Mouse (Mus musculus): Measurements from ENCODE around the gene Cyp21a1. TPM values are rescaled to one million over a fixed set of nuclear protein-coding genes. Genes with fewer than 3 reads are reported as not detected.

Cyp21a1 gene
- total RNA-seq (2023): not detected

DNA sequence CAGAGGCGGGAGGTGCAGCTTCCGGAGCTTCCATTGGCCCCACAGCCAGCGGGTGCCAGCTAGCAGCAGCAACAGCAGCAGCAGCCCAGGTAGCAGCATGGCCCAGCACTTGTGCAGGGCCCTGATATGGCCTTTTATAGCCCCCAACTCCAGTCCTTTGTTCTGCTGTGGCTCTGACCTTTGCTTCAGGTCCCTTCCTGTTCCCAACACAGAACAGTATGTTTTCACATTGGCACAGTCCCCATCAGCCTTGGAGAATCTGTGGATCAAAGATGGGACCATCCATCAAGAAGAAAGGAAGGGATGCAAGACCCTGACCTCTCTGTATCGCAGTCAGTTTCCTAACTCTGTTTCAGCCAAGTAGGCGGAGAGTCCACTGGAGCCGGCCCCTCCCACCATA lies at the start of gene Cyp21a1:
Cyp21a1 (minus strand) TSS at position 261 of the 400 bp plus-strand sequence.

GRCm38 (mm10) chr17:34849722-34850516 lies 45.6 kb upstream of the Cyp21a1 start, which contains the start of the genes Skiv2l and Nelfe:
TSS of gene Skiv2l (minus strand) at chr17:34850210.
TSS of gene Nelfe (plus strand) at chr17:34850391.

DNA sequence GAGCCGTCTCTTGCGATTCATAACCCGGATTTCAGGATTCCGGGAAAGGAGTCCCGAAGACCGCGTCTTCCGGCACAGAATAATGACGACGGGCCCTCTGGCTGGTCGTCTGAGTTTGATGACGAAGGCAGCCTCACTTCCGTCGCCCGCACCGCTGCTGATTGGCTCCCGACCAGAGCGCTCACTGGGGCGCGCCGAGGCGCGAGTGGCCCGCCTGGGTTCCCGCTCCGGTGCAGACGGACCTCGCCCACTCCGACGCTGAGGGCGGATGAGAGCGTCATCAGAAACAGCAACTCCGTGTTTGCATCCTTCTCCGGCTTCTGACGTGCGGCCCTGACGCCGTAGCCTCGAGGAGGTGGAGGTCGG lies 32.5 kb upstream of the Cyp21a1 start, which contains the start of the genes Stk19 and Dxo:
Stk19 (minus strand) TSS at position 90 of the 366 bp plus-strand sequence.
Dxo (plus strand) TSS at position 164 of the 366 bp plus-strand sequence.

Other genes with a start within 250 kb of the Cyp21a1 start
- under 1 TPM; 0.09 to 0.12 TPM for gene Notch4, start 240.3 kb downstream of the Cyp21a1 start, total RNA-seq (2023)
- 100 to 1,000 TPM; 217 to 222 TPM for gene Gpsm3, start 214.8 kb downstream of the Cyp21a1 start, total RNA-seq (2023)
- 10 to 100 TPM; 52.2 to 55.0 TPM for gene Pbx2, start 213.3 kb downstream of the Cyp21a1 start, total RNA-seq (2023)
- gene Ager, start 206.7 kb downstream of the Cyp21a1 start, total RNA-seq (2023): 1 to 10 TPM; 9.0 to 9.7 TPM
- gene Rnf5, start 200.9 kb downstream of the Cyp21a1 start, total RNA-seq (2023): 10 to 100 TPM; 39.2 to 39.6 TPM
- gene Agpat1, start 200.3 kb downstream of the Cyp21a1 start, total RNA-seq (2023): 10 to 100 TPM; 58.6 to 68.9 TPM
- gene Egfl8, start 188.6 kb downstream of the Cyp21a1 start, total RNA-seq (2023): 1 to 10 TPM; 5.2 to 7.1 TPM
- gene Ppt2, start 176.1 kb downstream of the Cyp21a1 start, total RNA-seq (2023): 10 to 100 TPM; 28.1 to 31.6 TPM
- gene Prrt1, start 175.0 kb downstream of the Cyp21a1 start, total RNA-seq (2023): 10 to 100 TPM; 13.9 to 20.0 TPM
- 1 to 10 TPM; 2.1 to 3.5 TPM for gene Fkbpl, start 159.8 kb downstream of the Cyp21a1 start, total RNA-seq (2023)
- gene Atf6b, start 157.4 kb downstream of the Cyp21a1 start, total RNA-seq (2023): 10 to 100 TPM; 46.2 to 55.1 TPM
- gene Tnxb, start 134.0 kb downstream of the Cyp21a1 start, total RNA-seq (2023): under 1 TPM in 1 of 2 experiments, not detected in 1; 0.09 TPM
- 1 to 10 TPM in 1 of 2 experiments, under 1 TPM in 1; 0.93 to 1.6 TPM for gene C4b, start 60.7 kb downstream of the Cyp21a1 start, total RNA-seq (2023)
- gene Stk19, start 32.4 kb upstream of the Cyp21a1 start, total RNA-seq (2023): 10 to 100 TPM; 57.0 to 64.6 TPM
- 10 to 100 TPM; 74.3 to 76.9 TPM for gene Dxo, start 32.5 kb upstream of the Cyp21a1 start, total RNA-seq (2023)
- gene Skiv2l, start 45.6 kb upstream of the Cyp21a1 start, total RNA-seq (2023): 100 to 1,000 TPM; 102 to 116 TPM
- 10 to 100 TPM; 29.5 to 31.1 TPM for gene Nelfe, start 45.8 kb upstream of the Cyp21a1 start, total RNA-seq (2023)
- gene Cfb, start 58.0 kb upstream of the Cyp21a1 start, total RNA-seq (2023): under 1 TPM in 1 of 2 experiments, not detected in 1; 0.38 TPM
- gene Zbtb12, start 74.9 kb upstream of the Cyp21a1 start, total RNA-seq (2023): 1 to 10 TPM; 4.7 to 5.7 TPM
- gene Gm20547, start 77.5 kb upstream of the Cyp21a1 start, total RNA-seq (2023): not detected
- 1 to 10 TPM in 1 of 2 experiments, under 1 TPM in 1; 0.35 to 2.6 TPM for gene C2, start 93.7 kb upstream of the Cyp21a1 start, total RNA-seq (2023)
- gene Ehmt2, start 93.9 kb upstream of the Cyp21a1 start, total RNA-seq (2023): 100 to 1,000 TPM; 127 to 138 TPM
- gene Slc44a4, start 109.9 kb upstream of the Cyp21a1 start, total RNA-seq (2023): not detected
- 10 to 100 TPM; 43.5 to 54.2 TPM for gene Neu1, start 126.7 kb upstream of the Cyp21a1 start, total RNA-seq (2023)
- gene Hspa1b, start 154.7 kb upstream of the Cyp21a1 start, total RNA-seq (2023): 10 to 100 TPM; 10.4 to 11.9 TPM
- not detected for gene Gm20481, start 165.4 kb upstream of the Cyp21a1 start, total RNA-seq (2023)
- gene Hspa1a, start 167.6 kb upstream of the Cyp21a1 start, total RNA-seq (2023): 1 to 10 TPM; 3.2 to 3.6 TPM
- gene Hspa1l, start 168.1 kb upstream of the Cyp21a1 start, total RNA-seq (2023): not detected
- gene Lsm2, start 177.3 kb upstream of the Cyp21a1 start, total RNA-seq (2023): 10 to 100 TPM; 31.7 to 37.8 TPM
- gene Vars, start 196.4 kb upstream of the Cyp21a1 start, total RNA-seq (2023): 100 to 1,000 TPM; 113 to 115 TPM
- under 1 TPM; 0.47 to 0.52 TPM for gene Vwa7, start 212.0 kb upstream of the Cyp21a1 start, total RNA-seq (2023)
- 1 to 10 TPM in 1 of 2 experiments, not detected in 1; 2.3 TPM for gene Sapcd1, start 223.5 kb upstream of the Cyp21a1 start, total RNA-seq (2023)
- gene Msh5, start 242.2 kb upstream of the Cyp21a1 start, total RNA-seq (2023): 1 to 10 TPM; 2.0 to 3.3 TPM
- gene Clic1, start 245.4 kb upstream of the Cyp21a1 start, total RNA-seq (2023): 100 to 1,000 TPM; 161 to 180 TPM